Mouse (Mus musculus) layer of hippocampus, postnatal 10 days (tissue): ENCODE data around the gene Amz1. TPM values are rescaled to one million over a fixed set of nuclear protein-coding genes. Genes with fewer than 3 reads are reported as not detected.

Source experiments
- DNase-seq, 2 experiments: peaks; one replicate each; pipeline ENCODE4 v3.0.0; 2021; ENCODE audit warnings: low spot score in 2 of 2
- long read RNA-seq: library from polyadenylated mRNA; stranded (forward); transcript quantifications from one replicate; pipeline ENCODE4 v2.0.0, GENCODE M21; 2023
- total RNA-seq, 2 experiments: library from RNA; stranded (reverse); gene quantifications; 2 replicates each; pipeline ENCODE4 v1.2.3; 2021

Amz1 gene
- total RNA-seq, result 10 to 100 TPM; 27.1 to 28.8 TPM
- long read RNA-seq, transcript Amz1-201 (8 exons, 2,683 nt), result major isoform, 9 of 20 reads
- long read RNA-seq, partial matches to known transcripts, result 3 of 20 reads
- long read RNA-seq, other reads (novel, unspliced or antisense), result 8 of 20 reads

GRCm38 (mm10) chr5:140723822-140724221, at the start of gene Amz1:
Gene Amz1 (plus strand): TSS chr5:140724127.
- DNase-seq, result peak; percentile 82 to 84

GRCm38 (mm10) chr5:140675079-140675478, 48.8 kb upstream of the Amz1 start:
- no peak for DNase-seq

GRCm38 (mm10) chr5:140675640-140676039, 48.3 kb upstream of the Amz1 start:
- no peak for DNase-seq

GRCm38 (mm10) chr5:140677137-140677536, 46.8 kb upstream of the Amz1 start:
- DNase-seq, result no peak

GRCm38 (mm10) chr5:140680051-140680450, 43.9 kb upstream of the Amz1 start:
- DNase-seq, result no peak

GRCm38 (mm10) chr5:140680950-140681349, 43.0 kb upstream of the Amz1 start:
- DNase-seq, result no peak

GRCm38 (mm10) chr5:140682113-140682512, 41.8 kb upstream of the Amz1 start:
- DNase-seq, result no peak

- peak; percentile 63 to 74 for DNase-seq
Observed at GRCm38 (mm10) chr5:140684343-140685148, 39.4 kb upstream of the Amz1 start.

- DNase-seq, result no peak
Observed at GRCm38 (mm10) chr5:140688434-140688833, 35.5 kb upstream of the Amz1 start.

- DNase-seq, result no peak
Observed at GRCm38 (mm10) chr5:140695987-140696386, 27.9 kb upstream of the Amz1 start.

GRCm38 (mm10) chr5:140699776-140700175, 24.2 kb upstream of the Amz1 start:
- DNase-seq, result no peak

- DNase-seq, result no peak
Observed at GRCm38 (mm10) chr5:140701661-140702060, 22.3 kb upstream of the Amz1 start.

GRCm38 (mm10) chr5:140702103-140702513, 21.8 kb upstream of the Amz1 start, which contains the start of gene Iqce:
Gene Iqce (minus strand): TSS chr5:140702378.
- peak; percentile 97 for DNase-seq

GRCm38 (mm10) chr5:140702618-140703175, 21.2 kb upstream of the Amz1 start:
- DNase-seq, result no peak

- DNase-seq, result no peak
Observed at GRCm38 (mm10) chr5:140703480-140704377, 20.2 kb upstream of the Amz1 start.

GRCm38 (mm10) chr5:140704378-140705251, 19.3 kb upstream of the Amz1 start, which contains the start of gene Brat1:
Gene Brat1 (plus strand): TSS chr5:140705011.
- peak; percentile 98 to 99 for DNase-seq

- DNase-seq, result no peak
Observed at GRCm38 (mm10) chr5:140705501-140706171, 18.3 kb upstream of the Amz1 start.

- DNase-seq, result no peak
Observed at GRCm38 (mm10) chr5:140710315-140710714, 13.6 kb upstream of the Amz1 start.

- no peak for DNase-seq
Observed at GRCm38 (mm10) chr5:140711040-140711439, 12.9 kb upstream of the Amz1 start.

- DNase-seq, result no peak
Observed at GRCm38 (mm10) chr5:140720773-140721172, 3.2 kb upstream of the Amz1 start.
